Mouse (Mus musculus) heart, adult 18-20 months (tissue): ENCODE results near the gene Prkag2. TPM values are rescaled to one million over a fixed set of nuclear protein-coding genes. Genes with fewer than 3 reads are reported as not detected.

Experiments used
- DNase-seq, 2 experiments: peaks; one replicate each; pipeline ENCODE4 v3.0.0; 2021 to 2022; ENCODE audit warnings: mixed read lengths in 1 of 2
- long read RNA-seq, 2 experiments: library from polyadenylated mRNA; stranded (forward); transcript quantifications; one replicate each; pipeline ENCODE4 v2.0.0; 2021
- total RNA-seq, 2 experiments: library from RNA; stranded (reverse); gene quantifications; 2 replicates each; pipeline ENCODE4 v1.2.3; 2021

The Prkag2 gene
- total RNA-seq = 10 to 100 TPM; 30.8 to 31.1 TPM
- long read RNA-seq, experiment 1, partial matches to known transcripts = 4 of 14 reads
- long read RNA-seq, experiment 1, other reads (novel, unspliced or antisense) = 4 of 14 reads
- long read RNA-seq, experiment 2, partial matches to known transcripts = 1 of 5 reads
- long read RNA-seq, experiment 2, other reads (novel, unspliced or antisense) = 0 of 5 reads

GRCm38 (mm10) chr5:25100516-25101125 is at the start of gene Prkag2:
Gene Prkag2, minus strand, starts transcription at chr5:25100642.
- DNase-seq = peak; percentile 86 to 87

GRCm38 (mm10) chr5:25149331-25149965 is 49.0 kb upstream of the Prkag2 start:
- no peak for DNase-seq

GRCm38 (mm10) chr5:25146705-25147104 is 46.3 kb upstream of the Prkag2 start:
- no peak for DNase-seq

- no peak for DNase-seq
These were observed 27.4 kb upstream of the Prkag2 start for GRCm38 (mm10) chr5:25127865-25128264.

GRCm38 (mm10) chr5:25125884-25126560 is 25.6 kb upstream of the Prkag2 start:
- no peak for DNase-seq

GRCm38 (mm10) chr5:25122534-25122933 is 22.1 kb upstream of the Prkag2 start:
- no peak for DNase-seq

GRCm38 (mm10) chr5:25119148-25119547 is 18.7 kb upstream of the Prkag2 start:
- no peak for DNase-seq

- DNase-seq = no peak
These were observed 15.6 kb upstream of the Prkag2 start for GRCm38 (mm10) chr5:25115997-25116396.

GRCm38 (mm10) chr5:25115216-25115615 is 14.8 kb upstream of the Prkag2 start:
- DNase-seq = no peak

- no peak for DNase-seq
These were observed 13.7 kb upstream of the Prkag2 start for GRCm38 (mm10) chr5:25114110-25114509.

GRCm38 (mm10) chr5:25110314-25110713 is 9.9 kb upstream of the Prkag2 start:
- DNase-seq = no peak

- DNase-seq = no peak
These were observed 5.3 kb upstream of the Prkag2 start for GRCm38 (mm10) chr5:25105748-25106147.

GRCm38 (mm10) chr5:25101126-25101523 is 683 bp upstream of the Prkag2 start:
- peak in 1 of 2 experiments; percentile 89 for DNase-seq

GRCm38 (mm10) chr5:25100157-25100515 is 306 bp downstream of the Prkag2 start:
- DNase-seq = no peak

GRCm38 (mm10) chr5:25099367-25100156 is 880 bp downstream of the Prkag2 start:
- DNase-seq = peak; percentile 72 to 81

- no peak for DNase-seq
These were observed 2.6 kb downstream of the Prkag2 start for GRCm38 (mm10) chr5:25097891-25098290.

GRCm38 (mm10) chr5:25096431-25096830 is 4.0 kb downstream of the Prkag2 start:
- peak; percentile 68 to 70 for DNase-seq

GRCm38 (mm10) chr5:25092630-25093245 is 7.7 kb downstream of the Prkag2 start:
- no peak for DNase-seq

GRCm38 (mm10) chr5:25089258-25089972 is 11.0 kb downstream of the Prkag2 start:
- no peak for DNase-seq

GRCm38 (mm10) chr5:25088633-25089032 is 11.8 kb downstream of the Prkag2 start:
- no peak for DNase-seq

GRCm38 (mm10) chr5:25088111-25088510 is 12.3 kb downstream of the Prkag2 start:
- DNase-seq = no peak
